Comparison of ENCODE assay signal across 10 mouse cellular contexts in the genomic region with DNA sequence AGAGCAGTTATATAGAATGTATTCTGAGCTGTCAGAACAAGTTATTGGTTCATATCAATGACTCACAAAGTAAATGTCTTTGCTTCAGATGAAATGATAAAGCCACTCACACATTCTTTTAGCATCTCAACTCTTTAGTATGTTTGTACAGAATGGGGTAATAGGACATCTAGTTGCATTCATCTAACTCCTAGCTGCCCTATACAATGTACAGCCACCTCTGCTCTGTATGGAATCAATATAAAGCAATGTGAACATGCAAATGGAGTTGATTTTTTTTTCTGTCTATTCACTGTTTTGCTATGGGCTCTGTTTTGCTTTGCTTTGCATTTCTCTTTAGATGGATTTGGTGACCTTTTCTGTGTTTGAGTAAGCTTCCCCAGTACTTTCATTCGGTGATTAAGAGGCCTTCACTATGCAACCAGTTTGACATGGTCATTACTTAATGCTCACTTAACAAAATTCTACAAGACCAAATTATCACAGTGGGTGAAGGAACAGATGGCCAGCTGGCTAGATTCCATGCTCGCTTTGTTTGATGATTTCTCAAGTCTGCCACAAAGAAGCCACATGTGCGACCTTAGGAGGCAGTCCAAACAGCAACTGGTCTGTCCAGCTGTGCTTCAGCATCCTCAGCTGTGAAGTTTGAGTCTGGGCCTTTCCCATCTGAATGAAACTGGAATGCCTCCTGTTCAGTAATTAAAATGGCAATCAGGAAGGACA.
DNase-seq lines count a peak whose midpoint lies in the region; ATAC-seq lines count a peak whose summit lies in the region.
"Had no signal": no experiment of that assay in that cellular context is flagged by ENCODE, and none has a peak within 500 bp of the region (broad histone marks: within the 10 kb centered on the region; RNA-seq: fewer than 3 reads in every experiment).

No protein-coding gene starts in this region.

- H3K4me2 ChIP-seq in embryonic facial prominence, embryonic 11.5 days (ENCODE audit: low read depth, low read length), result no peak overlapping the region
- no peak overlapping the region for H3K4me2 ChIP-seq in hindbrain, embryonic 15.5 days
- no peak overlapping the region for H3K4me2 ChIP-seq in neural tube, embryonic 11.5 days (ENCODE audit: low read depth)
- H3K4me2 ChIP-seq: embryonic facial prominence, embryonic 15.5 days had no signal

- H3K27ac ChIP-seq in embryonic facial prominence, embryonic 11.5 days (replicated peaks; ENCODE audit: low read depth, low read length), result no peak overlapping the region
- no peak overlapping the region for H3K27ac ChIP-seq in hindbrain, embryonic 15.5 days (replicated peaks)
- H3K27ac ChIP-seq in neural tube, embryonic 11.5 days (ENCODE audit: low read depth, low read length), result no peak overlapping the region
- H3K27ac ChIP-seq: embryonic facial prominence, embryonic 15.5 days had no signal

- H3K27me3 ChIP-seq in embryonic facial prominence, embryonic 11.5 days (ENCODE audit: control insufficient read depth, insufficient read depth, low read length), result no peaks in the 10 kb centered on the region
- no peaks in the 10 kb centered on the region for H3K27me3 ChIP-seq in hindbrain, embryonic 15.5 days
- no peaks in the 10 kb centered on the region for H3K27me3 ChIP-seq in neural tube, embryonic 11.5 days (ENCODE audit: control insufficient read depth, insufficient read depth, low read length)
- H3K27me3 ChIP-seq: embryonic facial prominence, embryonic 15.5 days had no signal

- no peak overlapping the region for H3K9ac ChIP-seq in embryonic facial prominence, embryonic 11.5 days (replicated peaks; ENCODE audit: low read length)
- no peak overlapping the region for H3K9ac ChIP-seq in hindbrain, embryonic 15.5 days
- no peak overlapping the region for H3K9ac ChIP-seq in neural tube, embryonic 11.5 days (ENCODE audit: low read length)
- H3K9ac ChIP-seq: embryonic facial prominence, embryonic 15.5 days had no signal

- H3K4me3 ChIP-seq in embryonic facial prominence, embryonic 11.5 days (ENCODE audit: low read depth, low read length), result no peak overlapping the region
- H3K4me3 ChIP-seq in hindbrain, embryonic 15.5 days, result no peak overlapping the region
- H3K4me3 ChIP-seq in neural tube, embryonic 11.5 days (ENCODE audit: low read depth, low read length), result no peak overlapping the region
- H3K4me3 ChIP-seq: embryonic facial prominence, embryonic 15.5 days had no signal

- H3K36me3 ChIP-seq in embryonic facial prominence, embryonic 11.5 days (replicated peaks; ENCODE audit: control insufficient read depth, insufficient read depth, low read depth, low read length), result no peaks in the 10 kb centered on the region
- no peaks in the 10 kb centered on the region for H3K36me3 ChIP-seq in hindbrain, embryonic 15.5 days
- H3K36me3 ChIP-seq in neural tube, embryonic 11.5 days (ENCODE audit: control insufficient read depth, insufficient read depth, low read length), result no peaks in the 10 kb centered on the region
- H3K36me3 ChIP-seq: embryonic facial prominence, embryonic 15.5 days had no signal

- no peaks in the 10 kb centered on the region for H3K9me3 ChIP-seq in embryonic facial prominence, embryonic 11.5 days (replicated peaks; ENCODE audit: control insufficient read depth, low read length)
- no peaks in the 10 kb centered on the region for H3K9me3 ChIP-seq in hindbrain, embryonic 15.5 days
- H3K9me3 ChIP-seq in neural tube, embryonic 11.5 days (ENCODE audit: control insufficient read depth, low read length), result no peaks in the 10 kb centered on the region
- H3K9me3 ChIP-seq: embryonic facial prominence, embryonic 15.5 days had no signal

- DNase-seq in right cerebral cortex, adult 18-20 months, result peak; percentile 2
- no peak for DNase-seq in right cerebral cortex, postnatal 4 days
- DNase-seq in embryonic facial prominence, embryonic 11.5 days (ENCODE audit: low spot score), result peak; percentile 3
- peak; percentile 42 for DNase-seq in neural tube, embryonic 11.5 days (ENCODE audit: low spot score)
- DNase-seq in adrenal gland, adult (ENCODE audit: inconsistent age in 2 of 2, low spot score in 1 of 2), result no peak
- no peak for DNase-seq in thymus, postnatal 36 days
- DNase-seq in gastrocnemius, postnatal 4 days (ENCODE audit: low spot score in 2 of 2), result no peak
- DNase-seq: kidney, adult 9 months had no signal

- no peaks in the 10 kb centered on the region for H3K4me1 ChIP-seq in embryonic facial prominence, embryonic 11.5 days (ENCODE audit: control insufficient read depth, insufficient read depth, low read length)
- H3K4me1 ChIP-seq in hindbrain, embryonic 15.5 days (replicated peaks), result no peaks in the 10 kb centered on the region
- H3K4me1 ChIP-seq in neural tube, embryonic 11.5 days (ENCODE audit: control insufficient read depth, insufficient read depth, low read length), result no peaks in the 10 kb centered on the region
- H3K4me1 ChIP-seq: embryonic facial prominence, embryonic 15.5 days had no signal

- 51% methylated on average over 3 of the region's 3 CpGs for WGBS in embryonic facial prominence, embryonic 11.5 days
- 26% methylated on average over 3 of the region's 3 CpGs for WGBS in hindbrain, embryonic 15.5 days
- 32% methylated on average over 3 of the region's 3 CpGs for WGBS in neural tube, embryonic 11.5 days

- no peak for ATAC-seq in embryonic facial prominence, embryonic 11.5 days (replicated peaks; ENCODE audit: insufficient number of reproducible peaks, low FRiP score, low TSS enrichment, low read depth)
- peak; percentile 66; the same call in 1 of the 2 replicates for ATAC-seq in hindbrain, embryonic 15.5 days (ENCODE audit: low FRiP score, low read depth)
- ATAC-seq in neural tube, embryonic 11.5 days (ENCODE audit: insufficient read depth, low FRiP score, low TSS enrichment), result peak; percentile 63; the same call in 1 of the 2 replicates

Comparison
In these comparisons a context has a peak if more than half of its experiments do, and no peak if none do; other contexts are left out.
1. DNase-seq: peak in right cerebral cortex, adult 18-20 months (single experiment), embryonic facial prominence, embryonic 11.5 days (single experiment) and neural tube, embryonic 11.5 days (single experiment); none in right cerebral cortex, postnatal 4 days (single experiment), adrenal gland, adult (0 of 2), thymus, postnatal 36 days (0 of 2) and gastrocnemius, postnatal 4 days (0 of 2).